Mouse (Mus musculus) heart, adult 2 months (tissue): ENCODE measurements at regions not wholly inside any gene's neighbourhood (a gene's known extent, or its start where the extent isn't known, plus 50 kb on each side); places are given as distances from the start of the nearest gene placed in this dataset.

Source experiments
- CTCF ChIP-seq: fragments of 200-600 bp; IDR thresholded peaks from 2 replicates; pipeline ENCODE4 v1.8.1; 2022; ENCODE audit warnings: antibody characterized with exemption, mild to moderate bottlenecking, moderate library complexity
- EP300 ChIP-seq: fragments of 200-500 bp; IDR thresholded peaks from 2 replicates; pipeline ENCODE4 v1.6.1; 2011; ENCODE audit warnings: low read depth, low read length, control low read depth; ENCODE audit not compliant: insufficient read depth

DNA sequence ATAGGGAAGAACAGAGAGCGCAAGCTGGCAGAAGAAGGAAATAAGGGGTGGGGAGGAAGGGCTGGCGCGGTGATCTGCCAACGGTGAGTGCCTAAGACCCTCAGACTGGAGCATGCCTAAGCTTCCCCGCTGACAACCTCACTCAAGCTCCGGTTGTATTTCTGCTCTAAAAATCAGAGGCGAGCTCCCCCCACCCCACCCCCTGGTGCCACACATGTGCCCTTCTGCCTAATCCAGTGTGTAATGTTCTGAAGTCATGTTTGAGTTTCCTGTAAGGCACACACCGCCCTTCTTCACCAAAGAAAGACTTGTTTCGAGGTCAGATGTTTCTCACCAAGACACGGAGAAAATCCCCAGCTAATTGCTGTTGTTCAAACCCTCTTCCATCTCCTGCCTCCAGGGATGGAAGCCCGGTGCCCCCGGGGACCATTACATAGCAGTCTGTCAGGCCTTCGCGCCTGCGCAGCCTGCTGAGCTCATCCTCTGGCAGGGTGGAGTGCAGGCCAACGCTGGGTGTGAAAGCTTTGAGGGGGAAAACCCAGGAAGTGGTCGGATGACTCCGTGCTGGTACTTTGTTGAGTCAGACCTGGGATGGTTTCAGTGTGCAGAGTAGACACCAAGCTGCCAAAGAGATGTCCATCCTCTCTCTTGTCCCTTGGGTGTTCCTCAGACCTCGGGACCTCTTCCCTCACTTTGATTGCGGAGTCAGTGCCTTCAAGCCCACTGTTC, 120.7 kb upstream of the Sox5 start:
- TF ChIP-seq CTCF (no peak), EP300 (no peak)
